Mouse (Mus musculus) midbrain, embryonic 10.5 days (tissue): ENCODE measurements around the gene Hcn4. TPM values are rescaled to one million over a fixed set of nuclear protein-coding genes. Genes with fewer than 3 reads are reported as not detected.
A peak's percentile ranks its signal among the peaks of the same experiment; 100 is the strongest.

Experiments used
- DNase-seq: peaks from one replicate; pipeline ENCODE4 v3.0.0-alpha.2; 2017; ENCODE audit warnings: low spot score
- H3K27ac ChIP-seq: fragments of 300-500 bp; sonication (generic); replicated peaks from 2 replicates; pipeline ENCODE4 v1.5.1; 2016; ENCODE audit warnings: mild to moderate bottlenecking
- H3K27me3 ChIP-seq: fragments of 300-500 bp; sonication (generic); 2 replicates; pipeline ENCODE4 v1.6.1; 2016; ENCODE audit warnings: low read depth, mild to moderate bottlenecking; ENCODE audit not compliant: poor library complexity, severe bottlenecking
- H3K36me3 ChIP-seq: fragments of 300-500 bp; sonication (generic); 2 replicates; pipeline ENCODE4 v1.6.1; 2016; ENCODE audit warnings: mild to moderate bottlenecking, moderate library complexity
- H3K4me1 ChIP-seq: fragments of 300-500 bp; sonication (generic); 2 replicates; pipeline ENCODE4 v1.6.1; 2016
- H3K4me3 ChIP-seq: fragments of 300-500 bp; sonication (generic); 2 replicates; pipeline ENCODE4 v1.5.1; 2016; ENCODE audit warnings: mild to moderate bottlenecking, moderate library complexity
- H3K9me3 ChIP-seq: fragments of 300-500 bp; sonication (generic); replicated peaks from 2 replicates; pipeline ENCODE4 v1.6.1; 2016; ENCODE audit warnings: mild to moderate bottlenecking
- WGBS: fragments of 180-500 bp; shearing (Covaris S2); methylation state at CpG from one replicate; pipeline ENCODE4 v1.1.7; 2016; 5-methylcytosine and 5-hydroxymethylcytosine counted together
- polyA plus RNA-seq: library from polyadenylated mRNA; unstranded; fragments of >200 nt; fragmentation: Nextera tagmentation; extraction: Ambion mirVana; gene quantifications from 2 replicates; pipeline ENCODE4 v1.2.1, GENCODE M21; 2016

Hcn4 gene
- polyA plus RNA-seq, 1 experiment from 2014 or later = 0.42 TPM

DNA sequence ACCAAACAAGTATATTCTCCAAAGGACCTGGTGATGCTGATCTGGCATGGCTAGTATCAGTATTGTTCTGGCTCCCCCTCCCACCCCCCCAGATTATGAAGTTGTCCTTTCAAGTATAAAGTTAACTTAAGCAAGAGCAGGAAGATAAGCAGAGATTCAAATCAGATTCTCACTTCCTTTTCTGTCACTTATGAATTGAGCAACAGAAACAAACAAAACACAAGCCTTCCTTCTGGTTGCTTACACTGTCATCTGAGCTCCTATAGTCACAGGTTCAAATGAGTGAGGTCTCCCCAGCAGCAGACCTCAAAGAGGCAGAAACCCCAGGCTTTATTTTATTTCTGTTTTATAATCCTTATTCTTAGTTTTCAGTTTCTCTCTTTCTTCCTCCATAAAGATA is 76.4 kb downstream of the Hcn4 start:
- Histone ChIP-seq H3K4me3 (no peak overlapping the region), H3K36me3 (peaks cover 52% of the 10 kb centered on the region), H3K9me3 (no peaks in the 10 kb centered on the region), H3K27ac (no peak overlapping the region), H3K27me3 (no peaks in the 10 kb centered on the region), H3K4me1 (no peaks in the 10 kb centered on the region)
- no peak for DNase-seq

DNA sequence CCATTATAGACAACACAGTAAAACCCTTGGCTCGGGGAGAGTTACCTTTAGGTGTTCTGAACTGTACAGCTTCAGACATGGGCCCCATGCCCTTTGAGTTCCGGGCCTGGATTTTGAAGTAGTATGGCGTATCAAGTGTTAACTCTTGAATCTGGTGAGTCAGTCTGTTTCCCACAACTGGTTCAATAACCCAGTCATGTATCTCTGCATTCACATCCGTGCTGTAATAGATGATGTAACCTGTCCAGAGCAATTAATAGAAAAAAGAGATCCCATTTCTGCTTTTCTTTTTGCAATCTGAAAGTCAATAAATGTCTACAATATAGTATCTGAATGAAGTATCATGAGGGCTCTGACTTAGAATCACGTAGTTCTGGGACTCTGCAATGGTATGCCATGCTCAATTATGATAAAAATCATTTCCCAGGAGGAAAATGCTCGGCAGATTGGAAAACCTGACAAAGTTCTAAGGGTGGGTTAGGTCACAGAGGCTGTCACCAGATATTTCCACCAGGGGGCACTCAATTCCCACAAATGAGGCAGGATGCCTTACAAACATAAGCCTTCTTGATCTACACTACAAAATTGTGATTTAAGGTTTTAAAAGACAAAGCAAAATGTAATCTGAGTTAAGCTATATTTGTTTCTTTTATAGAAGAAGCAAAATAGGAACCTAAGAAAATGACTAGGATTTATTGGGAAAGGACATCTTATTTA is 79.8 kb downstream of the Hcn4 start:
- Histone ChIP-seq H3K27ac (no peak overlapping the region), H3K4me3 (no peak overlapping the region), H3K9me3 (no peaks in the 10 kb centered on the region), H3K4me1 (no peaks in the 10 kb centered on the region), H3K27me3 (no peaks in the 10 kb centered on the region), H3K36me3 (peaks cover 65% of the 10 kb centered on the region)
- WGBS = 76% methylated on average over 6 of the region's 6 CpGs
- peak; percentile 35 for DNase-seq

Other genes starting within 250 kb of the Hcn4 start
- gene Nptn, start 241.2 kb upstream of the Hcn4 start, polyA plus RNA-seq = 52.5 and 55.2 TPM in 2 replicates
- 1.3 TPM in 2 replicates for gene Rec114, start 79.4 kb upstream of the Hcn4 start, polyA plus RNA-seq
- 26.1 and 28.3 TPM in 2 replicates for gene Neo1, start 213.0 kb downstream of the Hcn4 start, polyA plus RNA-seq